11 mouse cellular contexts compared by ENCODE assay signal in the genomic region with DNA sequence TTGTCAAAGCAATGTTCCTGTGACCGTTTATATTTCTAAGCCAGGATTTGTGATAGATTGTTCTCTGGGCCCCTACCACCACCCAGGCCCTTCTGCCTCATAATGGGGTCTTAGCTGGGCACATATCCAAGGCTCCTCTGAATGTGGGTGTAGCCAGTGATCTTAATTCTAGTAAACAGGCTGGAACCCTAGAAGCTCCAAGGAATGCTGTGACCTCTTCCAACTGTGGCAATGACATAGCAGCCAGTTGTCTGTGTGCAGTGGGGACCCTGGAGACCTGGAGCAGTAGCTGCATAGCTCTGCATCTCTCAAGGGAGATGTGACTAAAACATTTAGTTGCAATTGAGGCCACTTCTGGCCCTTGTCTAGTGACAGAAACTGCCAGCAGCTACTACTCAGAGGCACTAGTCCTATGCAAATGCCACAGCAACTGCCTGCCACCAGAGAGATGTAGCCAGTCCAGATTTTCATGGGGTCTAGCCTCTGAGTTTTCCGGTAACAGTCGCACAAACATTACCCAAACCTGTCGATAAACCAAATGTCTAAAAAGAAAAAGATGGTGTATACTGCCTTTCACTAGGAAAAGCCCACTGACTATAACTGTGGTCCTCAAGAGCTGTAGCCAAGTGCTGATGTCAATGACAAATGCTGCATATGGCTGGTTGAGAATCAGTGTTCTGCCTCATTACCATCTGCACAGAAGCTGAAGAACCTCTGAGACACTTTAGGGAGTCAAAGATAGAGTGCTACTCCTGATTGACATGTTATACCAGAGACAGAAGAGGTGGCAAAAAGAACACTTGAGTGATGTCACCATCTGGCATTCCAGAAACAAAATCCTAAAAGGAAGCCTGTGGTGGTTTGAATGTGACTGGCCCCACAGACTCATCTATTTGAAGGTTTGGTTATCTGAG.
DNase-seq lines count a peak whose midpoint lies in the region; ATAC-seq and TF ChIP-seq lines count a peak whose summit lies in the region.
"Had no signal": no experiment of that assay in that cellular context is flagged by ENCODE, and none has a peak within 500 bp of the region (broad histone marks: within the 10 kb centered on the region; RNA-seq: fewer than 3 reads in every experiment).

No protein-coding gene starts in this region.

- no peak overlapping the region for H3K4me3 ChIP-seq in intestine, embryonic 14.5 days (ENCODE audit: low read depth, low read length)
- H3K4me3 ChIP-seq in intestine, postnatal 0 days (ENCODE audit: low read depth, low read length), result no peak overlapping the region
- H3K4me3 ChIP-seq in E14TG2a.4 (replicated peaks; ENCODE audit: low read length), result 0 out of 2 replicates have a peak overlapping the region, but pooled peaks have one; percentile 1
- no peak overlapping the region for H3K4me3 ChIP-seq in brown adipose tissue, adult 24 weeks (ENCODE audit: insufficient read depth, low read depth, low read length)
- no peak overlapping the region for H3K4me3 ChIP-seq in hindbrain, embryonic 14.5 days (replicated peaks; ENCODE audit: low read length)

- H3K27me3 ChIP-seq in intestine, embryonic 14.5 days (replicated peaks; ENCODE audit: control insufficient read depth, insufficient read depth, low read length), result no peaks in the 10 kb centered on the region
- H3K27me3 ChIP-seq in intestine, postnatal 0 days (replicated peaks; ENCODE audit: control insufficient read depth, insufficient read depth, low read length), result no peaks in the 10 kb centered on the region
- no peaks in the 10 kb centered on the region for H3K27me3 ChIP-seq in E14TG2a.4 (ENCODE audit: insufficient read depth, low read length)
- no peaks in the 10 kb centered on the region for H3K27me3 ChIP-seq in hindbrain, embryonic 14.5 days (ENCODE audit: control insufficient read depth, insufficient read depth, low read length)

- 73% methylated on average over 4 of the region's 4 CpGs for WGBS in intestine, embryonic 14.5 days
- WGBS in intestine, postnatal 0 days, result 78% methylated on average over 4 of the region's 4 CpGs
- 68% methylated on average over 4 of the region's 4 CpGs for WGBS in hindbrain, embryonic 14.5 days

- no peaks in the 10 kb centered on the region for H3K9me3 ChIP-seq in intestine, embryonic 14.5 days (ENCODE audit: control insufficient read depth, low read length)
- H3K9me3 ChIP-seq in intestine, postnatal 0 days (ENCODE audit: control insufficient read depth), result no peaks in the 10 kb centered on the region
- peaks cover 15% of the 10 kb centered on the region for H3K9me3 ChIP-seq in E14TG2a.4 (ENCODE audit: low read length)
- no peaks in the 10 kb centered on the region for H3K9me3 ChIP-seq in hindbrain, embryonic 14.5 days (ENCODE audit: control insufficient read depth, low read length)
- H3K9me3 ChIP-seq: G1E had no signal

- DNase-seq in intestine, embryonic 14.5 days (ENCODE audit: low spot score), result no peak
- DNase-seq in hindbrain, embryonic 14.5 days (ENCODE audit: low spot score), result no peak
- no peak for DNase-seq in testis, postnatal 10 days (ENCODE audit: low spot score)
- DNase-seq in urinary bladder, postnatal 25 days (ENCODE audit: low spot score), result no peak
- DNase-seq in ovary, postnatal 14 days (ENCODE audit: low spot score), result no peak
- DNase-seq: cerebellum, postnatal 25 days; left cerebral cortex, postnatal 4 days had no signal

- H3K9ac ChIP-seq in intestine, embryonic 14.5 days (ENCODE audit: low read length), result no peak overlapping the region
- no peak overlapping the region for H3K9ac ChIP-seq in intestine, postnatal 0 days (ENCODE audit: low read depth, low read length)
- no peak overlapping the region for H3K9ac ChIP-seq in hindbrain, embryonic 14.5 days

- no peak overlapping the region for H3K4me2 ChIP-seq in intestine, embryonic 14.5 days (ENCODE audit: low read length)
- no peak overlapping the region for H3K4me2 ChIP-seq in intestine, postnatal 0 days (replicated peaks; ENCODE audit: low read depth)
- no peak overlapping the region for H3K4me2 ChIP-seq in hindbrain, embryonic 14.5 days (replicated peaks)

- no peak for TF ChIP-seq CTCF in intestine, postnatal 0 days (IDR thresholded peaks at IDR 0.05; ENCODE audit: low read depth)
- no peak for TF ChIP-seq CTCF in E14TG2a.4 (conservative IDR thresholded peaks at IDR 0.05; ENCODE audit: low read length)

- 0 out of 2 replicates have a peak overlapping the region, but pooled peaks have one; percentile 14 for H3K27ac ChIP-seq in intestine, embryonic 14.5 days (ENCODE audit: low read depth)
- no peak overlapping the region for H3K27ac ChIP-seq in intestine, postnatal 0 days (ENCODE audit: low read depth, low read length)
- H3K27ac ChIP-seq in brown adipose tissue, adult 24 weeks (replicated peaks; ENCODE audit: low read depth, low read length), result peak overlapping the region; percentile 96
- peak overlapping the region; percentile 84 for H3K27ac ChIP-seq in hindbrain, embryonic 14.5 days

- peaks cover 21% of the 10 kb centered on the region for H3K4me1 ChIP-seq in intestine, embryonic 14.5 days (replicated peaks; ENCODE audit: control insufficient read depth, insufficient read depth, low read length)
- no peaks in the 10 kb centered on the region for H3K4me1 ChIP-seq in intestine, postnatal 0 days (replicated peaks; ENCODE audit: control insufficient read depth, insufficient read depth, low read length)
- peaks cover 68% of the 10 kb centered on the region for H3K4me1 ChIP-seq in E14TG2a.4 (replicated peaks; ENCODE audit: low read depth, low read length)
- H3K4me1 ChIP-seq in brown adipose tissue, adult 24 weeks (ENCODE audit: control insufficient read depth, insufficient read depth, insufficient read length, low read length), result peaks cover 8% of the 10 kb centered on the region
- H3K4me1 ChIP-seq in hindbrain, embryonic 14.5 days (replicated peaks; ENCODE audit: control insufficient read depth, insufficient read depth, low read length), result peaks cover 56% of the 10 kb centered on the region

- ATAC-seq in intestine, embryonic 14.5 days (replicated peaks; ENCODE audit: low FRiP score, low TSS enrichment, low read depth), result no peak
- ATAC-seq in intestine, postnatal 0 days, result no peak
- ATAC-seq in hindbrain, embryonic 14.5 days (ENCODE audit: low FRiP score), result no peak

- no peaks in the 10 kb centered on the region for H3K36me3 ChIP-seq in intestine, embryonic 14.5 days (ENCODE audit: control insufficient read depth, insufficient read depth, low read length)
- no peaks in the 10 kb centered on the region for H3K36me3 ChIP-seq in intestine, postnatal 0 days (ENCODE audit: control insufficient read depth, insufficient read depth)
- peaks cover 18% of the 10 kb centered on the region for H3K36me3 ChIP-seq in E14TG2a.4 (ENCODE audit: insufficient read depth, low read length)
- no peaks in the 10 kb centered on the region for H3K36me3 ChIP-seq in hindbrain, embryonic 14.5 days (replicated peaks; ENCODE audit: control insufficient read depth, insufficient read depth)
